Mouse (Mus musculus) gonadal fat pad, adult 2 months (tissue): ENCODE results near the gene Mfsd14b. TPM values are rescaled to one million over a fixed set of nuclear protein-coding genes. Genes with fewer than 3 reads are reported as not detected.
A peak's percentile ranks its signal among the peaks of the same experiment; 100 is the strongest.

Experiments
- DNase-seq: peaks from one replicate; pipeline ENCODE4 v3.0.0-alpha.2; 2012; ENCODE audit warnings: low read depth
- polyA plus RNA-seq: library from polyadenylated mRNA; depleted of rRNA; stranded (reverse); fragments of >200 nt; gene quantifications from 2 replicates; pipeline ENCODE4 v1.2.3, GENCODE M21; 2012; rRNA removed

Mfsd14b gene
- polyA plus RNA-seq: 20.8 and 23.8 TPM in 2 replicates

DNA sequence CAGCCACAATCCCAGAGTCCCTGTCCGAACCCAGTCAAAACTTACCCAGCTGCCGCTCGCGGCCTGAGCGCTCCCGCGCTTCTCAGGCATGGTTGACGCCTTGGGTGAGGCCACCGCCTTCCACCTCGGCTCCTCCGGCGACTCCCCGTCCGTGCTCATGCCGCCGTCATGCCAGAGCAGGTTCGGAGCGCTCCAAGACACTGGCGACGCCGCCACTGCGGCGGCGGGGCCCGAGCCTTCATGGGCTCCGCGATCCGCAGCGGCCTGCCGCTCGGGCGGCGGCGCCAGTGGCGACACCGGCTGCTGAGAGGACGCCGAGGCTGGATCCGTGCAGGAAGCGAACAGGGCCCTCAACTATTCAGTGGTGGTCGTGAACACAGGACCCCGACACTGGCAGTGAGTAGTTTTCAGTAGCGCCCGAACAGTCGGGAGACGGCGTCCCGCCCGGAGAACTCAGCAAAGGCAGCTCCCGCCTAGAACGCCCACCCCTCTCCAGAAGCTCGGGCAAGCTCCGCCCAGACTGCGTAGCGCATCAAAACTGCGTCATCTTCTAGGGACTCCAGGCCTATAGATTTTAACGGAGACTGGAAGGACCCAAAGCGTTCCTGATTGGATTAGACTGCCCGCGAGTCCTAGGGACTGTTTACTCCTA, at the start of gene Mfsd14b:
Gene Mfsd14b, minus strand, starts transcription at position 517 of the 652 bp plus-strand sequence.
- peak; percentile 49 for DNase-seq

DNA sequence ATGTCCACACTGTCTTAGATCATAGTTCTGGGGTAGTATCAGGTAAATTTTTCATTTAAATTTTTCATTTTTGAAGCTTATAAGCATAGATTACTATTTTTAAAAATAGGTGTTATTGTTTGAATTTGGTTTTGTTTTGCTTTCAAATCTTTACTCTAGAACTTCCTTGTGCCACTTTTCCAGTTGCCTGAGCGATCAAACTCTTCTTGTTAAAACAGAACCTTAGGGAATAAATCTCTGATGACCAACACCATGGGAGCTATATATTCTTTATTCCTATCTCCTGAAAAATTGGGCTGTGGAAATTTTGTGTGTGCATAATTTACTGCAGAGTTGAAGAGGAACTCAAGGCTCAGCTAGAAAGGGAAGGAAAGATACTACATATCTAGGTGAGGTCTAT, 37.2 kb upstream of the Mfsd14b start, which contains the start of gene Olfr466:
Gene Olfr466, plus strand, starts transcription at position 301 of the 400 bp plus-strand sequence.
- no peak for DNase-seq

DNA sequence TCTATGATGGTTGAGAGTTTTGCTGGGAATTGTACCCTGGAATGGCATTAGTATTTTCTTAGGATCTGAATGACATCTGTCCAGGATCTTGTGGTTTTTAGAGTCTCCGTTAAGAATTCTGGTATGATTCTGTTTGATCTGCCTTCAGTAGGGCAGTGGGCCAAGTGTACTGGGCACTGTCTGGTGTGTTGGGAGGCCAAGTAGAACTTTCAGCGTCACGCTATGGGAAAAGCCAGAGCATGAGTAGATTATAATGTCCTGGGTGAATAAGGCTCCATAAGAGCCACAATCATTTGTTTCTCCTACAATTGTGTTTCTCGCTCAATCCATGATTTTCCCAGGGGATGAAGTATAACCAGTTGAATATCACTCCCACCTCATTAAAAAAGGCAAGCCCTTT, 25.0 kb upstream of the Mfsd14b start, which contains the start of gene Olfr465-ps1:
Gene Olfr465-ps1, plus strand, starts transcription at position 301 of the 400 bp plus-strand sequence.
- no peak for DNase-seq

DNA sequence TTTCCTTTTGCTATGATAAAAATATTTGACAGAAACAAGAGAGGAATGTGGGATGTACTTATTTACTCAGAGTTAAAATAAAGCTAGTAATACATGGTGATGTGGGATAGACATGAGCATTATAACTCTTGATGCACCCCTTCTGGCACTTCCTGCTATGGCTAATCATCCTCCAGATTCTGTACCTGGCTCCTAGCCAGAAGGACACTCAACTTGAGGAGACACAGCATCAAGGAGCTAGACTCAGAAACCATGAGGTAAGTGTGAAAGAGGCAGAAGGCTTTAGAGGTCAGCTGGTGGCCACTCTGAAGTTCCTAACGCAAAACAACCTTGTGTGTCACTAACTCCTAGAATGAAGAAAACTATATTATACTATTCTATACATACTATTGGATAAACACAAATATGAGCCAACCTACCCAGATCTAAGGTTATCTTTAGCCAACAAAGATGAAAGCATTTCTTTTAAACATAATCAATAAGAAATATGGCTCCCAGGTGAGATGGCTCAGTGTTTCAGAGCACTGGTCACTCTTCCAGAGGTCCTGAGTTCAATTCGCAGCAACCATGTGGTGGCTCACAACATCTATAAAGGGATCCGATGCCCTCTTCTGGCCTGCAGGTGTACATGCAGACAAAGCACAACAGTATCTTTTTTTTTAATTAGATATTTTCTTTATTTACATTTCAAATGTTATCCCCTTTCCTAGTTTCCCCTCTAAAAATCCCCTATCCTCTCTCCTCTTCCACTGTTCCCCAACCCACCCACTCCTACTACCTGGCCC, 14.5 kb upstream of the Mfsd14b start:
- no peak for DNase-seq

DNA sequence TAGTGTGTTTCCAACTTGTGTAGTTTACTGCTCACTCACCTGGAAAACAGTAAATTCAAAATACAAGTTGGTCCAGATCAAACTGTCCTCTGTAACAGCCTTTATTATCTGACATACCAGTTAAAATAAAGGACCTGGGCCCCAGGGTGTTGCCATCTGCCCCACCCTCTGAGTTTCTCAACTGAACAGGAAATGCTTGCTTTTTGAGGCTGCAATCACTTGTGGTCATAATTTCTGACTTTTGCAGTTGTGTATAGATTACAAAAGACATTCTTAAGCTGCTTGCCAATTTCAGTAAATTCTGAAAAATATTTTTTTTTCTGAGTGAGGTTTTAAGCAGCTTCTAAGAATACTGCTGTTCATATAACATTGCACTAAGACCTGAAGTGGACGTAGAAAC, 9.3 kb upstream of the Mfsd14b start:
- DNase-seq: no peak

DNA sequence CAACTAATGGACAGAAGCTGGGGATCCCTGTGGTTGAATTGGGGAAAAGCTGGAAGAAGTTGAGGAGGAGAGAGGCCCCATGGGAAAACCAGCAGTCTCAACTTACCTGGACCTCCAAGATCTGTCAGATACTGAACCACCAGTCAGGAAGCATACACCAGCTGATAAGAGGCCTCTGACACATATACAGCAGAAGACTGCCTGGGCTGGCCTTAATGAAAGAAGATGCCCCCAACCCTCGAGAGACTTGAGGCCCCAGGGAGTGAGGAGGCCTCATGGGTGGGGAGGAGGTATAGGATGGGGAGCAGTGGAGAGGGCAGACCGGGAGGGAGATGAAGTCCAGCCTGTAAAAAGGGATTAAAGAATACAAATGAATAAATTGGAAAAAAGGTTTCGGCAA, 8.2 kb upstream of the Mfsd14b start:
- DNase-seq: no peak

DNA sequence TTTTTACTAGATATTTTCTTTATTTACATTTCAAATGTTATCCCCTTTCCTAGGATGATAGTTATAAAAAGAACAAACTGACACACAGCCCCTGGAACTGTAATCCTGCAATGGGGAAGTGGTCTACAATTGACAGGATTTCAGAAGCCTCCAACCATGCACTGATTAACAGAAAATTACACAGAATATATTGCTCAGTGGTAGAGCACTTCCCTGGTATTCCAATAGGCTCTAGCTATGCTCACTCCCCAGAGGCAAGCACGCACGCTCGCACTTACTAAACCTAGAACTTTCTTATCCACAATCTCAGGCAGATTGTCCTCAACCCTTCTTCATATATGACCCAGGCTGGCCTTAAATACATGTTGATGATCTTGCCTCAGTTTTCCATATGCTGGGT, 464 bp upstream of the Mfsd14b start:
- DNase-seq: no peak

DNA sequence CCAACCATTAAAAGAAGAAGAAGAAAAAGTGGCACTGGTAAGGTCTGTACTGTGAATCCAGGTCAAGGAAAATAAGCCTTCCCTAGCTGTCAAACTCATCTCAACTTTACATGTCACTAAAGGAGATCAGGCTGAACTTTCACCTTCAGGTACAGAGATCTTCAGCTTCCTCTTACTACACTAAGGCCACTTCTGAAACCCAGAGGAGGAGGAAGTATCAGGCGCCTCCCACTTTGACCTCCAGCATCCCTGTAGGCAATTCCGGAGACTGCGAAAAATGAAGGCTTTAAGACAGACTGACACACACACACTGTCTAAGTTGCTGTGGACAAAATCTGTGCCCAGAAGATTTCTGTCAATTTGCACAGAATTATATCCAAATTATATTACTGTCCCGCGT, 814 bp downstream of the Mfsd14b start:
- no peak for DNase-seq

DNA sequence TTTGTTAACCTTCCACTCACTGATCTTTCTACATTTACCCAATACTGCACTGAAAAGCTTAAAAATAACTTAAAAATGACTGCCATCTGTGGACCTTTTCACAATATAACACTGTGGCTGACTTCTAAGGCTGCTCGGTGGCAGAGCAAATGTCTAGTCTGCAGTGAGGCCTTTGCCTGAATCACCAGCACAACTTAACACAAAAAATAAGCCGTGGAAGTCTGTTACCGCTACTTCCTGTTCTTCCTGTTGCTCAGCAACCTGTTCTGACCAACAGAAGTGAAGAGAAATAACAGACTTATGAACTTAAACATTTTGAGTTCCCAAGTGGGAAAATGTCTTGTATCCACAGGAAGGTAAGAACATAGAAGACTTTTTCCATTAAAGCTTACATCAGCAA, 11.5 kb downstream of the Mfsd14b start:
- DNase-seq: no peak

DNA sequence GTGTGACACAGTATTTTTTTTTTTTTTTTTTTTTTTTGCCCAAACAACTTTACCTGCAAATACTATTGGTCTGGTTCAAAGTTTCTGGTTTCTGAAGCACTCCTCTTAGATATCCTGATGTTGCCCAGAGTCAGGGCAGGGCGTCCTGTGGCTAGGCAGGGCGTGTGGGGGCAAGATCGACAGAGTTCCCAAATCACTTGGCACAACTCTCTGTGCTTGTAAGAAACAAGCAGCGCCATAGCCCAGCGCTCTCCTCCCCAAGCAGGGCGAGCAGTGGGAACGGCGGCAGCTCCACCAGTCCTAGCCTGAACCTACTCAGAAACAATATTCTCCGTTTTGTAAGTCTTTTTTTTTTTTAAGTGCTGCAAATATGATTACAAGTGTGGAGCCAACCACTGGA, 12.1 kb downstream of the Mfsd14b start:
- no peak for DNase-seq

DNA sequence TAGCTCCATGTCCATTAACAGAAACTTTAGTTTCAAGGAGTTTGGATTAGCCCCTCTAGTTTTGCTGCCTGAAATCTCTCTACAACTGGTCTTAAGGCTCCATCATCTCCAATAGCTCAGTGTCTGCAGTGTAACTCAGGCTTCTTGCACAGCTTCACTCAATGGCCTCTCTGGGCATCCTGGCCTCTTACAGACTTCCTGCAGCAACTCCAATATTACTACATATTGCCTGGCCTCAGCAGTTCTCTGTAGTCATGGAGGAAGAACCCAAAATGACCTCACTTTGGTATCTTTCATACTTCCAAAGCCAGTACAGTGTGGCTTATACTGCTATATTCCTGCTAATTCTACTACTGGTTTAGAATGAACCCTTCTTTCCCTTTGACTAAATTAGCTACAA, 15.8 kb downstream of the Mfsd14b start:
- no peak for DNase-seq

DNA sequence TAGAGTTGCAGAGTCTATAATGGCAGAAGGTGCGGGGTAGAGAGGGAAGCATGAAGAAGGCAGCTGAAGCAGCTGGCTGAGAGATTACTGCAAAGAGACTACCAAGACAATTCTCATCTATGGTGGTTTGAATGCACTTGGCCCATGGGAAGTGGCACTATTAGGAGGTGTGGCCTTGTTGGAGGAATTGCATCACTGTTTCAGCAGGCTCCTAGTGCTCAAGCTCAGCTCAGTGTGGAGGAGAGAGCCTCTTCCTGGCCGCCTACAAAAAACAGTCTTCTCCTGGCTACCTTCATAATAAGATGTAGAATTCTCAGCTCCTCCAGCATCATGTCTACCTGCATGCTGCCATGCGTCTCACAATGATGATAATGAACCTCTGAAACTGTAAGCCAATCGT, 16.9 kb downstream of the Mfsd14b start:
- no peak for DNase-seq

DNA sequence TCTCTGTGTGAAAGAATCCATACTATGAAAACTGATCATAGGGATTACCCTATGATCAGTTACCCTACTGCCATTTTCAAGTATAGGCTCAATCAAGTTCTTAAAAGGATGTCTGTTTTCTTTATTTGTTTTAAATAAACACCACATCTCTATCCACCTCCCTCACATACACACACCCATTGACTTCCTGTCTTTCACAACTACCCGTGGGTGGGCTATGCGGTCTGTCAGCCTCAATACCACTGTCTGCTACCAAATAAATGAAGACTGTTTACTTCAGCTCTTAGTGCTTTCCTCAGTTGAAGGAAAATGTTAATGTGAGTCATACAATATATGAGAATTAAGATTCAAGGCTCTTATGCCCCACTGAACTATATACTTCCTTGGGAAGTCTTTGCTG, 42.8 kb downstream of the Mfsd14b start:
- DNase-seq: no peak

DNA sequence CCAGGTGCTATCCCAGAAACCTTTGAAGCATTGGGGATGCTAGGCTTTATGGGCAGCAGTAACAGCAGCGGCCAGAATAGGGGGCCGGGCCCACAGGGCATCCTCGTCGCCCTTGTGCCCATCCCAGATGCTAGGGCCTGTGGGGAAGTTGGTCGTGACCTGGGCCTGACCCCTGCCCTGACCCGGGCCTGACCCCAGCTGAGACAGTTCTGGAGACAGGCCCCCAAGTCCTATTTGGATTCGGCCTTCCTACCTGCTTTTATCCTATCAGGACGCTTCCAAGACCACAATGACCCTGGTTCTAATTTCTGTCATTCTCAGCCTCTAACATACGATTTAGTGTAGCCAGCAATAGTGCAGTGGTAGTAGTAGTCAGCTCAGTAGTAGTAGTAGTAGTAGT, 60.1 kb downstream of the Mfsd14b start, which contains the start of gene Prss47:
Gene Prss47, minus strand, starts transcription at position 101 of the 400 bp plus-strand sequence.
- DNase-seq: no peak

DNA sequence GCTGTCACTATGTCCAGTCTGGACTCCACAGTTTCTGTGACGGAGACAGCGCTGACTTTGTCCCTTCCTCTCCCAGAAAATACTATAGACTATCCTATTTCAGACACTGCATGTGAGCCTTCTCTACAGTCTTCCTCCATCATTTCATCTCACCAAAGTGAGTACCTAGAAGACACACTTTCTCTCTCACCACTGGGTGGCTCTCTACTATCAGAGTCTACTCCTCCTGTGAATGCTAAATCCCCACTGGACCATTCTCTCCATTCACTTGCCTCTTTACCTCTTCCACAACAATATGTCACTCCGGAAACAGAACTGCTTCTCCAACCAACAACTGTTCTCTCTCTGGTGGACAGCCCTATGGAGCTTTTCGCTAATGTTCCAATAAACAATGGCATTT, 77.7 kb downstream of the Mfsd14b start:
- DNase-seq: no peak

DNA sequence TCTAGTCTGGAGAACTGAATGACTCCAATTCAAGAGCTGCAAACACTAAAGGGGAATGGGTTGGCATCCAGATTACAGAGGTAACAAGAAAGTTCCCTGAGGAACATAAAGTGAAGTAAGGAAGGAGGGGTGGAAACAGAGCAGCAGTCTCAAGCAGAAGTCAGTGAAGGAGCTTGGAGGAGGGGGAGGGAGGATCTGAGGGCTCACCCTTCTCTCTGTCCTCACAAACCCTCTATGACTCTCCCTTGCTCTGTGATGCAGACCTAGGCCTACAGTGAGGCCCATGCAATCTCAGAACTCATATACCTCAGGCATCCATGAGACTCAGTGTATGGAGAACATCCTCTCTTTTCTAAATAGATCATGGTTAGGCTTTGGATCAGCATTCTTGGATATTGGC, 80.0 kb downstream of the Mfsd14b start, which contains the start of gene Spata31d1c:
Gene Spata31d1c, plus strand, starts transcription at position 301 of the 400 bp plus-strand sequence.
- DNase-seq: no peak

Other genes with a start within 250 kb of the Mfsd14b start
- gene Cntnap3, start 209.0 kb downstream of the Mfsd14b start, polyA plus RNA-seq: 1.1 and 1.5 TPM in 2 replicates
- 0.03 and 0.16 TPM in 2 replicates for gene Spata31, start 195.6 kb downstream of the Mfsd14b start, polyA plus RNA-seq
- 0.09 TPM in 1 of 2 replicates, not detected in the other for gene Spata31d1c, start 79.9 kb downstream of the Mfsd14b start, polyA plus RNA-seq
- gene Prss47, start 60.2 kb downstream of the Mfsd14b start, polyA plus RNA-seq: 0.10 TPM in 1 of 2 replicates, not detected in the other
- gene Olfr465-ps1, start 25.1 kb upstream of the Mfsd14b start, polyA plus RNA-seq: not detected in 2 replicates
- not detected in 2 replicates for gene Olfr466, start 37.3 kb upstream of the Mfsd14b start, polyA plus RNA-seq
- 0.04 TPM in 2 replicates for gene Nlrp4f, start 93.0 kb upstream of the Mfsd14b start, polyA plus RNA-seq
- gene Gm10775, start 146.6 kb upstream of the Mfsd14b start, polyA plus RNA-seq: not detected in 2 replicates
- gene Zfp369, start 165.8 kb upstream of the Mfsd14b start, polyA plus RNA-seq: 14.3 and 15.1 TPM in 2 replicates